In the genomic region with DNA sequence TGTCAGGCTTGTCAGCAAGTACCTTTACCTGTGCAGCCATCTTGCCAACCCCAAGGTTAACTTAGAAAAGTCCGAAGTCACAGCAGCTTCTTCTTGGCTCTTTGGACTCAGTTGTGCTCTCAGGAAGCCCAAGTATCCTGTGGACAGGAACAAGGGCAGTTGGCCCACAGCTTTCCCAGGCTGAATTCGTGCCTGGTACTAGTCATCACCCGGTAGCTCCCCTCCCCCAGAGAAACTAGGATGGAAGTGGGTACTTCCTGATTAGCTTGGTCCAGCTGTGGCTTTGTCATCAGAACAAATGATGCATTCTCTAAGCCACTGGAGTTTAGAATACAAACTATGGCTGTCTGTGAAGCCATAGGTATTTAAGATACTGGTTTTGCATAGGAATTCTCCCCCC, we compare ENCODE assay signal across 17 mouse cellular contexts.
"Had no signal": no experiment of that assay in that cellular context is flagged by ENCODE, and none has a peak within 500 bp of the region (broad histone marks: within the 10 kb centered on the region; RNA-seq: fewer than 3 reads in every experiment).

No protein-coding gene starts in this region.

- H3K4me2 ChIP-seq: neural tube, embryonic 12.5 days; neural tube, embryonic 13.5 days; neural tube, embryonic 15.5 days; stomach, embryonic 15.5 days had no signal

- H3K27me3 ChIP-seq: neural tube, embryonic 12.5 days; neural tube, embryonic 13.5 days; neural tube, embryonic 15.5 days; stomach, embryonic 15.5 days had no signal

- DNase-seq: retina, postnatal 1 day; right cerebral cortex, adult 18-20 months; right cerebral cortex, postnatal 14 days; right cerebral cortex, postnatal 25 days; right cerebral cortex, postnatal 4 days; spleen, adult 18-20 months; thymus, adult 18-20 months; thymus, adult 2 months; thymus, postnatal 14 days; thymus, postnatal 25 days; thymus, postnatal 36 days; thymus, postnatal 4 days had no signal

- H3K36me3 ChIP-seq: neural tube, embryonic 12.5 days; neural tube, embryonic 13.5 days; neural tube, embryonic 15.5 days; stomach, embryonic 15.5 days had no signal

- H3K9me3 ChIP-seq: neural tube, embryonic 12.5 days; neural tube, embryonic 13.5 days; neural tube, embryonic 15.5 days; stomach, embryonic 15.5 days had no signal

- H3K4me3 ChIP-seq: neural tube, embryonic 12.5 days; neural tube, embryonic 13.5 days; neural tube, embryonic 15.5 days; stomach, embryonic 15.5 days had no signal

- H3K27ac ChIP-seq: neural tube, embryonic 12.5 days; neural tube, embryonic 13.5 days; neural tube, embryonic 15.5 days; stomach, embryonic 15.5 days; stomach, postnatal 0 days had no signal

- H3K9ac ChIP-seq: neural tube, embryonic 12.5 days; neural tube, embryonic 13.5 days; neural tube, embryonic 15.5 days; stomach, embryonic 15.5 days had no signal

- H3K4me1 ChIP-seq: neural tube, embryonic 12.5 days; neural tube, embryonic 13.5 days; neural tube, embryonic 15.5 days; stomach, embryonic 15.5 days had no signal
